Mouse (Mus musculus) macrophage (primary cell): ENCODE results near the gene Gpam. TPM values are rescaled to one million over a fixed set of nuclear protein-coding genes. Genes with fewer than 3 reads are reported as not detected.
"Not testable (repeated sequence)": the region's sequence is repeated elsewhere in the genome, so short reads cannot be mapped to it uniquely, and the experiment has no call there.

Source experiments
- H3K27ac ChIP-seq: fragments of 350-480 bp; formaldehyde crosslinking; 2 replicates; pipeline ENCODE4 v1.9.0; 2021
- H3K36me3 ChIP-seq: fragments of 350-480 bp; formaldehyde crosslinking; 2 replicates; pipeline ENCODE4 v1.9.0; 2021; ENCODE audit errors: inconsistent target
- H3K4me3 ChIP-seq: fragments of 350-480 bp; formaldehyde crosslinking; 2 replicates; pipeline ENCODE4 v1.9.0; 2021; ENCODE audit errors: inconsistent target
- H3K79me2 ChIP-seq: fragments of 350-480 bp; formaldehyde crosslinking; 2 replicates; pipeline ENCODE4 v1.9.0; 2021; ENCODE audit errors: inconsistent target
- WGBS: methylation state at CpG from one replicate; pipeline ENCODE4 v1.1.7; 2026; ENCODE audit warnings: inconsistent platforms; ENCODE audit not compliant: missing documents; 5-methylcytosine and 5-hydroxymethylcytosine counted together
- polyA plus RNA-seq: library from polyadenylated mRNA; stranded (reverse); fragments of 250-400 nt; gene quantifications from 3 replicates; pipeline ENCODE4 v1.2.4, GENCODE M21; 2018; ENCODE audit warnings: inconsistent platforms
- total RNA-seq, 78 experiments: library from RNA; depleted of rRNA; stranded (reverse); fragments of 250-400 nt; gene quantifications; 1 replicate in 9 of 78; 2 replicates in 24 of 78; 3 replicates in 43 of 78; 4 replicates in 2 of 78; pipeline ENCODE4 v1.2.4; 2018; ENCODE audit warnings: inconsistent platforms in 56 of 78

The Gpam gene
- total RNA-seq (2018; cell fraction: chromatin; rRNA removed) = 10 to 100 TPM in 11 of 26 experiments, 1 to 10 TPM in 14, under 1 TPM in 1; 0.88 to 17.4 (median 7.3) TPM
- 1 to 10 TPM; 2.8 to 9.1 (median 6.1) TPM for total RNA-seq (2018; cell fraction: cytosol; rRNA removed)
- total RNA-seq (2018; cell fraction: nucleus; rRNA removed) = 10 to 100 TPM in 6 of 26 experiments, 1 to 10 TPM in 20; 2.5 to 13.8 (median 5.1) TPM
- 4.3 to 6.9 TPM (median 4.8 TPM) in 3 replicates for polyA plus RNA-seq

DNA sequence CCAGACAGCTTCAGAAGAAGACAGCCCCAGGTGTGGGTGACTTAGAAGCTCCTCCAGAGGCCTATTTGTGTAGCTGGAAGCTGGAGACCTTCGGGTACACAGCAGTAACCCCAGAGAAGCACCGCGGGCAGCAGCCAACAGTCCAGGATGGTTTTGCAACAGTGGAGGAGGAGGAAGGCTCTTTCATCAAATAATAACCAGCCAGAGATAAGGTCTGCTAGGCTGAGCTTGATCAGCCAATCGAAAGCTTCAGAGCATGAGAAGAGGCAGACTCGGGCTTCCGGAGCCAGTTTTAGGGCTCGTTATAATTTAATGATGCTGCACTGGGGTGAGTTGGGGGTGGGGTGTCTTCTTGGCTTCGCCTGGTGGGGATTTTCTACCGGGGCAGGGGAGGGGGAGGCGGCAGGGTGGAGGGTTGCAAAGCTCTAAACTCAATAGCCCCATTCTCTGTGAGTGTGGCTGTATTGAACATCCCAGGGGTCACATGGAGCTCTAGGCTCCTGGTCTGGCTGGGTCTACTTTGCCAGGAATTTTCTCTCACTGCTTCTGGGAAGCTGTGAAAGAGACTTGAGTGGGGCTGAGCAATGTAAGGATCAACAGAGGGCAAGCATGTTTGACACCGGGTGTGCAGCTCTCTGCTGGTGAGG is at the start of gene Gpam:
TSS of gene Gpam (minus strand) at position 167 of the 647 bp plus-strand sequence.
- Histone ChIP-seq H3K79me2 (no peaks in the 10 kb centered on the region), H3K36me3 (no peaks in the 10 kb centered on the region), H3K4me3 (no peak within 1 kb of the TSS), H3K27ac (no peak within 1 kb of the TSS)
- WGBS = 83% methylated on average over 11 of the region's 11 CpGs

DNA sequence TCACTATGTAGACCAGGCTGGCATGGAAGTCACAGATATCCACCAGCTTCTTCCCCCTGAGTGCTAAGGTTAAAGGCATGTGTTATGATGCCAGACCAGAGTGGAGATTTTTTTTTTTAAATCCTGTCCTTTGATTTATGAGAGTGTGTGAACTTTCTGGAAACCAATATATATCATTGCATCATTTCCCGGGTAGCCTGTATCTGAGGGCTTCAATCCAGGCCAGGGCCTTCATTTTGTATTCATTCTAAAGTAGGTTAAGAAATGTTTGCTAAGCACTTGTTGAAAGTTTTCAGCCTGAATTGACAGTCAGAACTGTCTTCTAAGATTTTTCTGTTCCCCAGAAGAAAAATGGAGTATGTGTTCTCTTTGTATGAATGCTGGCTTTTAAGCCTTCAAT is 44.5 kb upstream of the Gpam start:
- H3K27ac ChIP-seq = no peak overlapping the region
- H3K36me3 ChIP-seq = no peaks in the 10 kb centered on the region
- no peak overlapping the region for H3K4me3 ChIP-seq
- WGBS = 63% methylated on average over 1 of the region's 1 CpGs
- no peaks in the 10 kb centered on the region for H3K79me2 ChIP-seq

DNA sequence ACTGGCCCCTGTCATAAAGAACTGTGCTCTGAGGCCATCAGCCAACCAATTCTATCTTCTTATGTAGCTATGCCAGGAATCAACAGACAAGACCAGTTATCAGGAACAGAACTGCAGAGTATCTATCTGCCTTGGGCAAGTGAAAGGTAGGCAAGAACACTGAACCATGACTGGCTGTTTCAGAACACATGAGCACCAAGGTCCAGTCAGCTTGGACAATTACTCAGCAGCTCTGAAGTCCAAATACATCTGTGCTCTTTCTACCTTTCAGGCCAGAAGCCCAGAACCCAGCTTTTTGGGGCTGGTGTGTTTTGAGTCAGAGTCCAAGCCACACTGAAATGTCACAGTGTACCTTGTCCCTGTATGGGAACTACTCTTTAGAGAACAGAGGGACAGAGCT is 43.4 kb upstream of the Gpam start:
- Histone ChIP-seq H3K27ac (no peak overlapping the region), H3K79me2 (no peaks in the 10 kb centered on the region)

DNA sequence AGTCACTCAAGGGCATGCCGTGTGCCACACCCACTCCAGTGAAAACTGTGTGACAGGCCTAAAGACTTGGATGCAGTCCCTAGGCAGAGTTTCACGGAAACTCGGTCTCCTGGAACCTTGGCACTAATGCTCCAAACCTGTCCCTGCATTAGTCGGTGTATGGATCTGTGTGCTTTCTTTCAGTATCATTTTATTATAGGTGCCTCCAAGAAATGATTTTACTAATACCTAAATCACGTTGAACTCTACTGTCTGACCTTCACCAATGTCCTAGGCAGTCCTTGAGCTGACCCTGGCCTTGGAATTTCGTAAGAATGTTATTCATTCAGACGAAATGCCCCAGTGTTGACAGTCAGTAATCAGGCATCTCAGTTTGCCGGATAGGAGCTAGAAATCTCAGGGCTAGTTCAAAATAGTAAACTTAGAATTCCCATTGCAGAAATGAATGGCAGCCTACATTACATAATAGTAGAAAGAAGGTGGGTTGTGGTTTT is 42.2 kb upstream of the Gpam start:
- WGBS = 92% methylated on average over 8 of the region's 8 CpGs

More for the DNA sequence above, 43.4 kb upstream of the Gpam start:
- H3K36me3 ChIP-seq = no peaks in the 10 kb centered on the region
- no peak overlapping the region for H3K4me3 ChIP-seq

DNA sequence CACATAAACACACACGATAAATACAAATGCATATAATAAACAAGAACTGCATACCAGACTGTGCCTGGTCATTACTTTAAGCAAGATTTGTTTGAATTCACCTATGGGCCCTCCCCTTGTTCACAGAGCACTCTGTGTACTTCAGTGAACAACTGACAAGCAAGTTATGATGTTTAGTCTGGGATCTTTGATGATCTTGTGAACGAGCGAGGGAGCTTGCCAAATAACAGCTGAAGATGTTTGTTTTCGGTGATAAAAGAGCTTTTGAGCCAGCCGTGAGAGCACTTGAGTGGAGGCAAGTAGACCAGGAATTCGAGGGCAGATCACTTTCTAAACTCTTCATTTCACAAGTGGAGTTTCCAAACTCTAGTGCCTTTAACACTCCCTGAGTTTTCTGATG is 41.3 kb upstream of the Gpam start:
- 87% methylated on average over 6 of the region's 6 CpGs for WGBS
- Histone ChIP-seq H3K27ac (no peak overlapping the region), H3K79me2 (no peaks in the 10 kb centered on the region), H3K36me3 (no peaks in the 10 kb centered on the region), H3K4me3 (no peak overlapping the region)

More for the DNA sequence above, 42.2 kb upstream of the Gpam start:
- H3K4me3 ChIP-seq, H3K36me3 ChIP-seq, H3K79me2 ChIP-seq, H3K27ac ChIP-seq: not testable (repeated sequence)

DNA sequence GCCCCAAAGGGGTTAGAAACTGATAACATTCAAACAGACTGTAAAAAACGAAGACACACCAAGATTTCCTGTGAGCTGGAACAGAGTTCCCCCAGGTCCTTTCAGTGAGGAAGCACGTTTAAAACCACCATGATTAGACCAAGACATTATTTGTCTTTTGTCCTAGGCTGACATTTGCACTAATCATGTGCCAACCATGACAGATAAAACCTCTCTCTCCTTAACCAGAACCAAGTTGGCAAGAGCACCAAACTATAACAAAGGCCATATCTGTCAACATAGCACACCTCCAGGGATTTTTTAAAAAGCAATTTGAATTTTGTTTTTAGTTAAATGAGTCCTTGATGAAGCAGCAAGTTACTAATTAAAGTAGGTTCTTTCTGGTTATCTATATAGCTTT is 40.7 kb upstream of the Gpam start:
- 66% methylated on average over 2 of the region's 2 CpGs for WGBS
- H3K36me3 ChIP-seq = no peaks in the 10 kb centered on the region

DNA sequence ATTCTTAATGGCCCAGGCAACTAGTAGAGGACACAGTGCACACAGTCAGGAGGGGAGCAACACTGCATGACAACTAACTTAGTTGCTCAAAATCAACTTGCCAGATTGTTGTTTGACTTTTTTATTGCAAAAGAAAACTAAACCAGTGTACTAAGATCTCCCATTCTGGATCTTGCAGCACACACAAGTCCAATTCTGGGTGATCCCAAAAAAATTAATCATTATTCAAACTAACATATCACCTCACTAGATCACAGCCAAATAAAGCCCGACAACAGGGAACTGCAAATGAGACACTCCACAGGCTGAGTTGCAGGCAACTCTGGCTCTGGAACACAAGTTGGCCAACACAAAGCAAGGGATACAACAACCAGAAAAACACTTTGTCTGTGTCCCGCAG is 39.7 kb upstream of the Gpam start:
- 90% methylated on average over 2 of the region's 2 CpGs for WGBS
- H3K79me2 ChIP-seq = no peaks in the 10 kb centered on the region
- H3K4me3 ChIP-seq = no peak overlapping the region
- no peaks in the 10 kb centered on the region for H3K36me3 ChIP-seq
- no peak overlapping the region for H3K27ac ChIP-seq

More for the DNA sequence above, 40.7 kb upstream of the Gpam start:
- Histone ChIP-seq H3K4me3 (no peak overlapping the region), H3K79me2 (no peaks in the 10 kb centered on the region), H3K27ac (no peak overlapping the region)

DNA sequence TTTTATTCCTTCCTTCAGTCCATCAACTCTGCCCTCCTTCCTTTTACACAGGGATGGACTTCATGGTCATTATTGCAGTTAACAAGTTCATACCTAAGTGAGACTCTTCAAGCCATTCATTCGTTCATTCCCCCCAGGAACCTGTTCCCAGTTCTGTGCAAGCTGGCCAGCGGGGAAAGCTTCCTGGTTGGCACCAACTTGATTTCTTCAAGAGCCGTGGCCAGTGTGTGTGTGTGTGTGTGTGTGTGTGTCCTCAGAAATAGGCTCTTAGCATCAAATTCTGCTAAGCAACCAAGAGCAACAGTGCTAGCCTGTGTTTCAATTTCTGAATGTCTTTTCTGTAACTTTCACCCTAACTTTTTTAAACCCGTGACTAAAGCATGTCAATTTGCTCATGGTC is 38.9 kb upstream of the Gpam start:
- WGBS = 75% methylated on average over 4 of the region's 4 CpGs

DNA sequence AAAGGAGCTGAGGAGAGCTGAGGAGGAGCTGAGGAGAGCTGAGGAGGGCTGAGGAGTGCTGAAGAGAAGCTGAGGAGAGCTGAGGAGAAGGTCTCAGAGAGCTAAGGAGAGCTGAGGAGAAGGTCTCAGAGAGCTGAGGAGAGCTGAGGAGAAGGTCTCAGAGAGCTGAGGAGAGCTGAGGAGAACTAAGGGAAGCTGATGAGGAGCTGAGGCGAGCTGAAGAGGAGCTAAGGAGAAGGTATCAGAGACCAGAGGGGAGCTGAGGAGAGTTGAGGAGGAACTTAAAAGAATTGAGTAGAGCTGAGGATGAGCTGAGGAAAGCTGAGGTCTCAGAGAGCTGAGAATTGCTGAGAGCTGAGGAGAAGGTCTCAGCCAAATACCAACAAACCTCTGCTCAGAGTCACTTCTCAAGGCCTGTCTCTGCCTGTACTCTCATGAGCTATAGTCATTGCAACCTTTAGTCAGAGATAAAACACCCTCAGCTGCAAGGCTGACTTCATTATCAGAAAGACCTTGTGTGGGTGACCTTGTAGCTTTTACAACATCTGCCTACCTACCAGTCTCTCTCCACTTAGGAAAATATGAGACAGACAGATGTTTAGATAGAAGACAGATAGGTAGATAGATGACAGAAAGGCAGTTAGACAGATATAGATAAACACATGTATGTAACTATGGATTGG is 38.3 kb upstream of the Gpam start:
- 75% methylated on average over 1 of the region's 1 CpGs for WGBS
- Histone ChIP-seq H3K4me3 (no peak overlapping the region), H3K27ac (no peak overlapping the region), H3K36me3 (no peaks in the 10 kb centered on the region), H3K79me2 (no peaks in the 10 kb centered on the region)

More for the DNA sequence above, 38.9 kb upstream of the Gpam start:
- Histone ChIP-seq H3K27ac (no peak overlapping the region), H3K4me3 (no peak overlapping the region), H3K36me3 (no peaks in the 10 kb centered on the region), H3K79me2 (no peaks in the 10 kb centered on the region)

DNA sequence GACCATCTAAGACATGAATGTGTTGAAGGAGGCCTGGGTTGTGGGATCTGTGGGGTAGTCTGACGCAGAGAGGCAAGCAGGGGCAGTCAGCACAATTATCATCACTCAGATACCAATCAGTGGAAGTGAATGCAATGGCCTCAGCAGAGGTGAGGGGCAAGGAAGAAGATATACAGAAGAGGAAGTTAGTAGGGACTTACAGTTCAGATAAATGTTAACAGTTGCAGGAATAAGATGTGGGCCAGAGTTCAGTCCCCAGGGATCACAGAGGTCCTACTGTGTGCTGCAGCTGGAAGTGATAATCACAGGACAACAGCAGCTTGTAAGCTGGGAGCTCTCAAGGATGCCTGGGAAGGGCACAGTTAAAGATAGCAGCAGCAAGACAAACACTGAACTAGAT is 37.1 kb upstream of the Gpam start:
- H3K27ac ChIP-seq = no peak overlapping the region
- no peaks in the 10 kb centered on the region for H3K79me2 ChIP-seq
- 73% methylated on average over 1 of the region's 1 CpGs for WGBS
- H3K36me3 ChIP-seq = no peaks in the 10 kb centered on the region
- no peak overlapping the region for H3K4me3 ChIP-seq

DNA sequence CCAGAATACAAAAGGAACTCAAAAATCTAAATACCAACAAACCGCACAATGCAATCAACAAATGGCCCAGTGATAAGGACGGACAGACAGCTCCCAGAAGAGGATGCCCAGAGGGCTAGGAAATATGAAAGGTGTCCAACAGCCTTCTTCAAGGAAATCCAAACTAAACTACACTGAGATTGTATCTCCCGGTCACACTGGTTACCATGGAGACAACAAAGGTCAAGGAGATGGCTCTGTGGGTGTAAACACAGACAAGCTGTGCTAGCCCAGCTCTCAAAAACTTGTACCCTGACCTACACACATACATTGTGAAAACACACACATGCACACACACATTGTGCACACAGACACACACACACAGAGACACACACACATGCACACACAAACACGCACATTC is 35.2 kb upstream of the Gpam start:
- no peak overlapping the region for H3K27ac ChIP-seq
- no peaks in the 10 kb centered on the region for H3K36me3 ChIP-seq
- no peak overlapping the region for H3K4me3 ChIP-seq
- 91% methylated on average over 4 of the region's 4 CpGs for WGBS
- no peaks in the 10 kb centered on the region for H3K79me2 ChIP-seq

DNA sequence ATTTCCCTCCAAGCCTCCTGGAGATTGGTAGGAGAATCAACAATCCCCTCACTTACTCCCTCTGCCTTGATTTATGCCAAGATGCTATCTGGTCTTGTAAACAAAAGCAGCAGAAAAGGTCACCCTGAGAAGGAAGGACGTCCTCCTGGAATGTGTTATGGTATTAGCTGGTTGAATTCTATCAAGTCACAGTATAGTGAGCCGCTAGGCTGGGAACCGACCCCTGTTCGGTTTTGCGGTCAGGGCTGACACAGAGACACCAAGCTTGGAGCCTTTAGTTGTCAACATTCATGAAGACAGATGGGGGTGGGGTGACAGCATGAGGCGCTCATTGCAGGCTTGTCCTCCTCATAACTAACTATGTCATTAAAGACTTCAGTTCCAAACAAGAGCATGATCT is 32.8 kb upstream of the Gpam start:
- WGBS = 68% methylated on average over 6 of the region's 6 CpGs
- no peaks in the 10 kb centered on the region for H3K79me2 ChIP-seq
- no peaks in the 10 kb centered on the region for H3K36me3 ChIP-seq
- H3K4me3 ChIP-seq = no peak overlapping the region
- H3K27ac ChIP-seq = no peak overlapping the region

DNA sequence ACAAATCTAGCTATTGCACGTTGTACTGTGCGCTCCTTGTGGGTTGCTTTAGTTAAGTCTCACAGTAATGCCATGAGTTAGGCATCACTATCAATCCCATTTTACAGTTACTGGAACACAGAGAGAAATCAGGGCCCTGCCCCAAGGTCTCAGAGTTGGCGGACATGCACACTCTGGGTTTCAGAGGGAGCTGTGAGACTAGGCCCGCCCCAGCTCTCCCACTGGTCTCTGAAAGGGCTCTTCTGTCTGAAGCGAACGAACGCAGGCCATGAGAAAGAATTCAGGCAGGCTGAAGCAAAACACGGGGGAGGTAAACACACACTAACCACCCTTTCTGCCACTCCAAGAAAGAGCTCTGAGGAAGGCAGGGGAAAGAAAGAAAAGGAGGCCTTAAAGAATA is 31.6 kb upstream of the Gpam start:
- H3K4me3 ChIP-seq = no peak overlapping the region
- H3K27ac ChIP-seq = no peak overlapping the region
- 85% methylated on average over 8 of the region's 8 CpGs for WGBS
- no peaks in the 10 kb centered on the region for H3K79me2 ChIP-seq
- no peaks in the 10 kb centered on the region for H3K36me3 ChIP-seq

DNA sequence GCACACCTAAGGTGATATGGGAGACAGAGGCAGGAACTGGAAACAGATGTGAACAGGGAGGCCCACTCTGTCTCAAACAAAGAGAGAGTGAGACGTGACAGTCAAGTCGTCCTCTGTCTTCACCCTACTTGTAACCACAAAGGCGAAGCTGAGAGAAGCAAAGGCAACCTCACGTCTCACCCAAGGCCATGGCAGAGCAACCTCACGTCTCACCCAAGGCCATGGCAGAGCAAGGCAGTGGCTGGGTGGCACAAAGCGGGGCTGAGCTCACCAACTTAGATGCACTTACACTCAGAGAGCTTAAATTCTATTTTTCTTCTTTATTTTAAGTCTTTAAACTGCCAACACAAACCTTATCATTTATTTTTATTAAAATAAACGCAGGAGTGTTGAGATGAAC is 30.0 kb upstream of the Gpam start:
- H3K36me3 ChIP-seq = no peaks in the 10 kb centered on the region
- WGBS = 92% methylated on average over 7 of the region's 7 CpGs
- no peak overlapping the region for H3K27ac ChIP-seq

DNA sequence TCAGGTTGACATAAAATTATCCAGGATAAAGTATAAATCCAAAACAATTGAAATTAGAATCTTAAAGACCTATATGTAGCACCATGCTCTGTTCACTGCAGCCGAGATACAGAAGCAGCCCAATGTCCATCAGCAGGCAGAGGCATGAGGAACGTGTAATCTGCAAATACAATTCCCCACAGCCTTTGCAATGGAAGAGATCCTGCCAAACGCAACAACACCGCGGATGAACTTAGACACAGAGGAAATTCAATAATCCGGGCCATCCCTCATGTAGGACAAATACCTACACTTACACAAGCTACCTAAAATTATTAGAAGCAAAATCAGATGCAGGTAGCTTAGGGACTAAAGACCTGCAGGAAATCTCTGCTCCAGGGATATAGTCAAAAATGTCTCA is 25.9 kb upstream of the Gpam start:
- no peak overlapping the region for H3K4me3 ChIP-seq
- 91% methylated on average over 6 of the region's 6 CpGs for WGBS
- no peak overlapping the region for H3K27ac ChIP-seq
- no peaks in the 10 kb centered on the region for H3K36me3 ChIP-seq
- no peaks in the 10 kb centered on the region for H3K79me2 ChIP-seq

More for the DNA sequence above, 30.0 kb upstream of the Gpam start:
- no peak overlapping the region for H3K4me3 ChIP-seq
- H3K79me2 ChIP-seq = no peaks in the 10 kb centered on the region
